Mouse (Mus musculus) CD8-positive naive resting alpha-beta T cell, adult 2 months (primary cell): Measurements from ENCODE around the gene Nktr.

ENCODE experiments used
- DNase-seq, 2 experiments: peaks; one replicate each; pipeline ENCODE4 v3.0.0; 2022; ENCODE audit warnings: low read depth in 2 of 2, low spot score in 2 of 2

The Nktr gene

GRCm38 (mm10) chr9:121718792-121719318 lies at the start of gene Nktr:
Gene Nktr (plus strand): TSS chr9:121719169.
- DNase-seq: peak; percentile 92 to 93

GRCm38 (mm10) chr9:121669348-121669791 lies 49.6 kb upstream of the Nktr start:
- DNase-seq: peak in 1 of 2 experiments; percentile 32

GRCm38 (mm10) chr9:121671300-121671699 lies 47.7 kb upstream of the Nktr start:
- peak in 1 of 2 experiments; percentile 43 for DNase-seq

GRCm38 (mm10) chr9:121672311-121672710 lies 46.7 kb upstream of the Nktr start:
- DNase-seq: no peak

GRCm38 (mm10) chr9:121673716-121674115 lies 45.3 kb upstream of the Nktr start:
- DNase-seq: no peak

GRCm38 (mm10) chr9:121675011-121675410 lies 44.0 kb upstream of the Nktr start:
- DNase-seq: peak; percentile 66 to 75

- no peak for DNase-seq
Observed at GRCm38 (mm10) chr9:121675556-121675955, 43.4 kb upstream of the Nktr start.

GRCm38 (mm10) chr9:121677069-121677468 lies 41.9 kb upstream of the Nktr start:
- no peak for DNase-seq

GRCm38 (mm10) chr9:121677476-121677875 lies 41.5 kb upstream of the Nktr start:
- DNase-seq: no peak

GRCm38 (mm10) chr9:121679549-121679948 lies 39.4 kb upstream of the Nktr start:
- DNase-seq: peak in 1 of 2 experiments; percentile 55

GRCm38 (mm10) chr9:121681191-121681590 lies 37.8 kb upstream of the Nktr start:
- no peak for DNase-seq

- peak in 1 of 2 experiments; percentile 37 for DNase-seq
Observed at GRCm38 (mm10) chr9:121682037-121682680, 36.8 kb upstream of the Nktr start.

GRCm38 (mm10) chr9:121684702-121685101 lies 34.3 kb upstream of the Nktr start:
- no peak for DNase-seq

- DNase-seq: no peak
Observed at GRCm38 (mm10) chr9:121690200-121690651, 28.7 kb upstream of the Nktr start.

- no peak for DNase-seq
Observed at GRCm38 (mm10) chr9:121690734-121691133, 28.2 kb upstream of the Nktr start.

GRCm38 (mm10) chr9:121694736-121695135 lies 24.2 kb upstream of the Nktr start:
- no peak for DNase-seq

GRCm38 (mm10) chr9:121696626-121697025 lies 22.3 kb upstream of the Nktr start:
- no peak for DNase-seq

- DNase-seq: peak; percentile 86
Observed at GRCm38 (mm10) chr9:121697150-121698049, 21.6 kb upstream of the Nktr start.

GRCm38 (mm10) chr9:121704261-121704645 lies 14.7 kb upstream of the Nktr start:
- no peak for DNase-seq

GRCm38 (mm10) chr9:121704646-121705625 lies 14.0 kb upstream of the Nktr start, which contains the start of gene Sec22c:
Gene Sec22c (minus strand): TSS chr9:121705490.
- DNase-seq: peak; percentile 51 to 69
